Mouse (Mus musculus): ENCODE measurements around the gene 4931440F15Rik.
"Not testable (repeated sequence)": the region's sequence is repeated elsewhere in the genome, so short reads cannot be mapped to it uniquely, and the experiment has no call there.

Gene 4931440F15Rik

DNA sequence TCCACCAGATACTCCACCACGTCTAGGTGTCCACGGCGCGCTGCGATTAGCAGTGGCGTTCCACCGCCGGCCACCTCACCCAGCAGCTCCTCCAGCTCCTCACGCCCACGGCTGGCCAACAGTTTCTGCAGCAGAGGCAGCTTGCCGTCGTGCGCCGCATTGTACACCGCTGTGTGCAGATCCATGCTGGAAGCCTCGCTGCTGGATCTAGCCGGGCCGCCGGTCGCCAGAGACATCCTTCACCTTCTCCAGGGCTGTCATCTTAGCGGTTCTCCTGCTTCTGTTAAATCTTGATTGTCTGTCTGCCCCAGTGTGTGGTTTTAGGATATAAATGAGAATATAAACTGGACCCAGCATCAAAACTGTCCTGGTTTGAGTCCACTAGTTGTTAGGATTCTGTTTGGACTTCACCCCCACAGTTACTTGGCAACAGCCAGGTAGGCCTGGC, at the start of gene 4931440F15Rik:
Gene 4931440F15Rik, minus strand, starts transcription at position 398 of the 448 bp plus-strand sequence.
- DNase-seq (ENCODE audit: low spot score in 2 of 2) = not testable (repeated sequence)

GRCm38 (mm10) chr11:29874781-29875180, 49.3 kb upstream of the 4931440F15Rik start:
- not testable (repeated sequence) for DNase-seq (ENCODE audit: low spot score in 2 of 2)

GRCm38 (mm10) chr11:29870174-29870573, 44.7 kb upstream of the 4931440F15Rik start:
- DNase-seq (ENCODE audit: low spot score in 2 of 2) = no peak

- DNase-seq (ENCODE audit: low spot score in 2 of 2) = no peak
These were observed 38.8 kb upstream of the 4931440F15Rik start for GRCm38 (mm10) chr11:29864269-29864668.

- DNase-seq (ENCODE audit: low spot score in 2 of 2) = peak; percentile 10 to 59
These were observed 36.4 kb upstream of the 4931440F15Rik start for GRCm38 (mm10) chr11:29861750-29862397.

- no peak for DNase-seq (ENCODE audit: low spot score in 2 of 2)
These were observed 35.6 kb upstream of the 4931440F15Rik start for GRCm38 (mm10) chr11:29861040-29861439.

DNA sequence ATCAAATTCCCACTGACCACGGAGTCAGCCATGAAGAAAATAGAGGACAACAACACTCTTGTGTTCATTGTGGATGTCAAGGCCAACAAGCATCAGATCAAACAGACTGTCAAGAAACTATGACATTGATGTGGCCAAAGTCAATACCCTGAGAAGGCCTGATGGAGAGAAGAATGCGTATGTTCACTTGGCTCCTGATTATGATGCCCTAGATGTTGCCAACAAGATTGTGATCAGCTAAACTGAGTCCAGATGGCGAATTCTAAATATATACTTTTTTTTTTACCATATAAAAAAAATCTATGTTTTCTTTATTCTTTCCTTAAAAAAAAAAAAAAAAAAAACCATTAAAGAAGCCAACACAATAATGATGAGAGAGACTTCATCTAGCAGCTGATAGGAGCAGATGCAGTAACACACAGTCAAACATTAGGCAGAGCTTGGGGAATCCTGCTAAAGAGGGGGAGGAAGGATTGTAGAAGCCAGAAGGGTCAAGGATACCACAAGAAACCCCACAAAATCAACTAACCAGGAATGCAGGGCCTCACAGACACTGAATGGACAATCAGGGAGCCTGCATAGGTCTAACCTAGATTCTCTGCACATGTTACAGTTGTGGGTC, 15.2 kb upstream of the 4931440F15Rik start:
- no peak for DNase-seq (ENCODE audit: low spot score in 2 of 2)

GRCm38 (mm10) chr11:29839781-29840180, 14.3 kb upstream of the 4931440F15Rik start:
- DNase-seq (ENCODE audit: low spot score in 2 of 2) = no peak

- no peak for DNase-seq (ENCODE audit: low spot score in 2 of 2)
These were observed 11.6 kb upstream of the 4931440F15Rik start for GRCm38 (mm10) chr11:29837066-29837465.

DNA sequence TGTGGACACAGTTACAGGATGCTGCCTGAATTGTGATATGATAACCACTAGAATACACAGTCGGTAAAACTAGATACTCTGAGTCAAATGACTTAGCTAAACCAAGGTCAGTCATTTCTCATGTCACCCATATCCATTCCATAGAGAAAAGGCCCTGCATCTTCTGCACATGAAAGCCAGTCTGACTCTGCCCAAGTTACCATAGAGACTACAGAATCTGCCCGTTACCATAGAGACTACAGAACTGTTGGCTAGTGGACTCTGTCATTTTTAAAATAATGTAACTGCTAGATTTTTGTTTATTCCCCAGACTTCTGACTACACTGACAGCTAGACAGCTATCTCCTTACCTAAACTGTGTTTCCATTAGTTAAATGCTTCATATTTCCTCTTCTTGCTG, 2.3 kb upstream of the 4931440F15Rik start:
- no peak for DNase-seq (ENCODE audit: low spot score in 2 of 2)

- DNase-seq (ENCODE audit: low spot score in 2 of 2) = no peak
These were observed 533 bp upstream of the 4931440F15Rik start for GRCm38 (mm10) chr11:29826001-29826400.

- not testable (repeated sequence) for DNase-seq (ENCODE audit: low spot score in 2 of 2)
These were observed 796 bp downstream of the 4931440F15Rik start for GRCm38 (mm10) chr11:29824474-29825270.

GRCm38 (mm10) chr11:29823141-29823540, 2.3 kb downstream of the 4931440F15Rik start:
- no peak for DNase-seq (ENCODE audit: low spot score in 2 of 2)

- DNase-seq (ENCODE audit: low spot score in 2 of 2) = no peak
These were observed 9.8 kb downstream of the 4931440F15Rik start for GRCm38 (mm10) chr11:29815670-29816069.

DNA sequence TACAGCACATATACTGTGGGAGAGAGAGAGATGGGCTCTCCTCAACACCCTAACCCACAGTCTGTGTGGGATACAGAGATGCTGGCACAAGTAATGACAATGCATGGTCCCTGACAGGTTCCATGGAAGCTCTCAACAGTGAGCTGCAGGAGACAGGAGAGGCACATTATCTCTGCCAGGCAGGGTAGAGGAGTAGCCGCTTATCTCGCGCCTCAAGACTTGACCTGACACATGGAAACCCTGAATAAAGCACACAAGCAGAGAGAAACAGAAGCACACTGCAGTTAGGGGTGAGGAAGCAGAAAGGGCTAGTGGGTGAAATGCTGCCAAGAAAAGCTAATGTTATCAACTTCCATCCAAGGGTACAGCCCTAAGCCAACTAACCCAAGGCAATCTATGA, 10.2 kb downstream of the 4931440F15Rik start:
- DNase-seq (ENCODE audit: low spot score in 2 of 2) = peak; percentile 33 to 76

- no peak for DNase-seq (ENCODE audit: low spot score in 2 of 2)
These were observed 12.2 kb downstream of the 4931440F15Rik start for GRCm38 (mm10) chr11:29813267-29813666.

- DNase-seq (ENCODE audit: low spot score in 2 of 2) = no peak
These were observed 13.0 kb downstream of the 4931440F15Rik start for GRCm38 (mm10) chr11:29812475-29812874.

DNA sequence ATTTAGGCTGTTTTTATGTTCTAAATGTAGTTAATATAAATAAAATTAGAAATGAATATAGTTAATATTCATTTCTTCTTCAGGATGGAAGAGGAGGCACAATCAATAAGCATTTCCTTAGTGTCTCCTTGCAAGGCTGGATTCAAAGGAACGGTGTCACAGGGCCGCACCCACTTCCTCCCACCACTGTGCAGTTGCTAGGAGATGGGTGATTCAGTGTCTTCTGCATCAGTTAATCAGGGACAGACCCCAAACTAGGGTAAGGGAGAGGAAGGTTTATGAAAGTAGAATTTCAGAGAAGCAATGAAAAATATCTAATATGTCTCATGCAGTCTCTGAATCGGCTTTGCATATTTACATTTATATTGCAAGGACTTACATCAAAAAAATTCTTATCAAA, 15.1 kb downstream of the 4931440F15Rik start:
- DNase-seq (ENCODE audit: low spot score in 2 of 2) = no peak

DNA sequence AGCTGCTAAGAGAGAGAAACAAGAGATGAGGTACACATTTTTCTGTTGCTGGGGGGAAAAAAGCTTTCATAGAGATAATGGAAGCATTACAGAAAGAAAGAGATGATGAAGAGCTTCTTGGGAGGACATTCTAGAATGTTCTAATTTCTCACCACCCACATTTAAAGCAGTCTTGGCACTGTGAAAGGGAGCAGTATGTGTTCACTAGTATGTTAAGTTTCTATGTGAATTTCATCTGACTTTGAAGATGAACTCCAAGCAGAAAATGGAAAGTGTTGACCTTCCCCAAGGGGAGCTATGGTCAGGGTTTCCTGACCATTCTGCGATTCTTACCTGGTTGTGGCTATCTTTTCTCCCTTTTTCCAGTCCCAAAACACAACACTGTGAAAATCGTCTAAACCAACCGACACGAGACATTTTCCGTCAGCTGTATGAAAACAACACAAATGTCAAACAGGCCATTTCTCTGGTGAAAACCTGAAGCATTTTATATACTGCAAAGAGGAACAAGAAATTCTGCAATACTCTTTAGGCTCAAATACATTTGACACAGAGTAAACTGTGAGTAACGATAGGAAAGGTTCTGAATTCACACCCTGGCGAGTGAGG, 16.4 kb downstream of the 4931440F15Rik start:
- no peak for DNase-seq (ENCODE audit: low spot score in 2 of 2)

DNA sequence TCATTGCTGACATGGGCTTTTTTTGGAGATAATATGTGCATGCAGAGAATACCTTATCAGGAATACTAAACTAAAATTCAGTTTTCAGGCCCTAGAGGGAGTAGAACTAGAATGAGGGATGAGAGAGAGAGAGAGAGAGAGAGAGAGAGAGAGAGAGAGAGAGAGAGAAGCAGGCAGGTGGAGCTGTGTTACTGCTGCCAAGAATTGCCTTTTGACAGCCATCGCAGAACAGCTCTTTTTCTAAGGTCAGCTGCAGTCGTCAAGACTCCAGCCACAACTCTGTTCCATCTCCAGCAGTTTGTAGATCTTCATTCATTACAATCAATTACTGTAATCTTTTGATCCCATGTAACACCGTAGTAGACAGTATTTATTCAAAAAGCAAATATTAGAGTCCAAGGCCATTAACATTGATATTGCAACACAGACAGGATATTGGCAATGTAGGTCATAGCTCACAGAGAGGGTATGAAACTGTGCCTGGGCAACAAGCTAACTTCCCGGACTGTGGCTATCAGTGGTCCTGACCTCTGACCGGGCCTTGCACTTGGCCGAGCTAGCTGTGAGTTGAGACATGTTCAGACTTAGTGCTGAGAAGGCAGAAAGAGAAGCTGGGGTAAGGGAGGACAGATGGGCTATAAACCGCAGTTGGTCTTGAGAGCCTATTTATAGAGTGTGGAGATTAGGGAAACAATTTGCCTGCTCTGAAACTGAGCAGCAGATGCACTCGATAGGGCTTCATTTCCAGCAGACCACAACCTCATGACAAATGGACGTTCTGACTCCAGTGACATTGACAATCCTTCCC, 17.1 kb downstream of the 4931440F15Rik start:
- no peak for DNase-seq (ENCODE audit: low spot score in 2 of 2)

GRCm38 (mm10) chr11:29807325-29807724, 18.1 kb downstream of the 4931440F15Rik start:
- DNase-seq (ENCODE audit: low spot score in 2 of 2) = no peak
